Mouse (Mus musculus): Measurements from ENCODE around the gene Ksr2.

GRCm38 (mm10) chr5:117396596-117397014, 17.2 kb upstream of the Ksr2 start:
- TF ChIP-seq POLR2A (IDR thresholded peaks at IDR 0.05; ENCODE audit: low read depth, low read length) (no peak), CTCF (IDR thresholded peaks at IDR 0.05; ENCODE audit: extremely low read depth, insufficient read depth, insufficient read length, insufficient replicate concordance) (no peak)

All from spleen, adult 2 months (tissue).